Mouse (Mus musculus) megakaryocyte, embryonic 14.5 days (primary cell): ENCODE measurements around the gene Eno1.

ENCODE experiments used
- FLI1 ChIP-seq: IDR thresholded peaks from 2 replicates; pipeline ENCODE4 v1.6.1; 2012; ENCODE audit warnings: low read length, inconsistent platforms, mixed read lengths
- GATA1 ChIP-seq: IDR thresholded peaks from 3 replicates; pipeline ENCODE4 v1.6.1; 2012; ENCODE audit warnings: mixed read lengths, low read length, inconsistent platforms, borderline replicate concordance

DNA sequence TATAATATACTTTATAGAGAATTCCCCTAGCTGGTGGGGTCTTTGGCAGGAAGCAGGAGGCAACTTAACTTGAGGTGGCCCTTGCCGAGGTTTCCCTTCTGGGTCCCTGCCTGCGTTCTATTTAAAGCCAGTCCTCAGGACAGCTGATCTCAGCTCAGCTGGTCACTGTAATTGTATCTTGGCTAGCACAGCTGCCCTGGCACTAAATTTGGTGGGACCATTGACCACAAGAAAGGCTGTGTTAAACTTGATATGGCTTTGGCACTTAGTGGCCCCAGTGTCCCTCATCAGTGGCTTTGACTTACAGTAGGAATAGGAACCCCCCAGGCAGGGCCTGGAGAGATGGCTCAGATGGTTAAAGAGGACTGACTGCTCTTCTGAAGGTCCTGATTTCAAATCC is 9.4 kb downstream of the Eno1 start:
- TF ChIP-seq GATA1 (no peak), FLI1 (no peak)
